In genomic region chr13:56707606-56708005, GRCm38 (mm10) we compare ENCODE assay signal across 23 mouse cellular contexts. TPM values are rescaled to one million over a fixed set of nuclear protein-coding genes. Genes with fewer than 3 reads are reported as not detected.
DNase-seq lines count a peak whose midpoint lies in the region; ATAC-seq and TF ChIP-seq lines count a peak whose summit lies in the region.
"Had no signal": no experiment of that assay in that cellular context is flagged by ENCODE, and none has a peak within 500 bp of the region (broad histone marks: within the 10 kb centered on the region; RNA-seq: fewer than 3 reads in every experiment).

No protein-coding gene starts in this region.

- H3K4me1 ChIP-seq in hindbrain, embryonic 14.5 days (replicated peaks; ENCODE audit: control insufficient read depth, insufficient read depth, low read length): peaks cover 43% of the 10 kb centered on the region
- no peaks in the 10 kb centered on the region; the same call in 1 of the 2 replicates for H3K4me1 ChIP-seq in hindbrain, embryonic 11.5 days (replicated peaks; ENCODE audit: control insufficient read depth, insufficient read depth, low read length)
- peaks cover 11% of the 10 kb centered on the region for H3K4me1 ChIP-seq in lung, embryonic 14.5 days (ENCODE audit: insufficient read depth)
- peaks cover 17% of the 10 kb centered on the region for H3K4me1 ChIP-seq in lung, adult 2 months (ENCODE audit: control insufficient read depth, insufficient read depth, low read length)
- H3K4me1 ChIP-seq in forebrain, embryonic 10.5 days: peaks cover 35% of the 10 kb centered on the region

- H3K27ac ChIP-seq in hindbrain, embryonic 14.5 days: no peak overlapping the region
- no peak overlapping the region for H3K27ac ChIP-seq in hindbrain, embryonic 11.5 days (ENCODE audit: low read depth, low read length)
- no peak overlapping the region for H3K27ac ChIP-seq in lung, embryonic 14.5 days (ENCODE audit: low read depth)
- no peak overlapping the region for H3K27ac ChIP-seq in forebrain, embryonic 10.5 days
- H3K27ac ChIP-seq: heart, embryonic 10.5 days; kidney, postnatal 0 days; layer of hippocampus, adult 2 months; liver, embryonic 12.5 days; neural tube, embryonic 13.5 days had no signal

- H3K27me3 ChIP-seq in hindbrain, embryonic 14.5 days (ENCODE audit: control insufficient read depth, insufficient read depth, low read length): no peaks in the 10 kb centered on the region
- no peaks in the 10 kb centered on the region; the same call in 1 of the 2 replicates for H3K27me3 ChIP-seq in hindbrain, embryonic 11.5 days (ENCODE audit: control insufficient read depth, insufficient read depth, low read length)
- H3K27me3 ChIP-seq in lung, embryonic 14.5 days (ENCODE audit: insufficient read depth, low read length): no peaks in the 10 kb centered on the region
- no peaks in the 10 kb centered on the region for H3K27me3 ChIP-seq in forebrain, embryonic 10.5 days (ENCODE audit: poor library complexity, severe bottlenecking)
- H3K27me3 ChIP-seq: CH12.LX; liver, embryonic 12.5 days; megakaryocyte, embryonic 14.5 days; neural tube, embryonic 13.5 days had no signal

- no peak for TF ChIP-seq CTCF in lung, embryonic 14.5 days (IDR thresholded peaks at IDR 0.05; ENCODE audit: low read depth)
- TF ChIP-seq CTCF in lung, adult 2 months (IDR thresholded peaks at IDR 0.05; ENCODE audit: insufficient read depth, low read length): no peak
- no peak for TF ChIP-seq CTCF in brain, embryonic 14.5 days (IDR thresholded peaks at IDR 0.05; ENCODE audit: borderline replicate concordance, extremely low read depth, insufficient read depth, insufficient read length)

- 0 out of 2 replicates have a peak overlapping the region, but pooled peaks have one; percentile 1 for H3K4me2 ChIP-seq in hindbrain, embryonic 14.5 days (replicated peaks)
- no peak overlapping the region for H3K4me2 ChIP-seq in hindbrain, embryonic 11.5 days (replicated peaks; ENCODE audit: low read depth, low read length)
- 0 out of 2 replicates have a peak overlapping the region, but pooled peaks have one; percentile 15 for H3K4me2 ChIP-seq in lung, embryonic 14.5 days
- H3K4me2 ChIP-seq: liver, embryonic 12.5 days; neural tube, embryonic 13.5 days had no signal

- no peak overlapping the region for H3K9ac ChIP-seq in hindbrain, embryonic 14.5 days
- H3K9ac ChIP-seq in hindbrain, embryonic 11.5 days (ENCODE audit: low read depth, low read length): no peak overlapping the region
- no peak overlapping the region for H3K9ac ChIP-seq in lung, embryonic 14.5 days
- H3K9ac ChIP-seq: liver, embryonic 12.5 days; neural tube, embryonic 13.5 days had no signal

- peak; percentile 24 for DNase-seq in cerebellum, adult 9-10 months
- no peak for DNase-seq in hindbrain, embryonic 14.5 days (ENCODE audit: low spot score)
- DNase-seq in hindbrain, embryonic 11.5 days (ENCODE audit: low spot score): no peak
- DNase-seq in lung, embryonic 14.5 days: no peak
- DNase-seq in lung, adult 2 months: no peak
- peak; percentile 26 for DNase-seq in brain, embryonic 14.5 days (ENCODE audit: low read depth)
- no peak for DNase-seq in forebrain, embryonic 10.5 days (ENCODE audit: extremely low spot score, low spot score)
- DNase-seq: adrenal gland, adult 8-10 months; embryo, embryonic 11 days; gastrocnemius, postnatal 10 days; heart, postnatal 14 days; lung, postnatal 14 days; thymus, postnatal 14 days had no signal

- no peaks in the 10 kb centered on the region; the same call in 1 of the 2 replicates for H3K36me3 ChIP-seq in hindbrain, embryonic 14.5 days (replicated peaks; ENCODE audit: control insufficient read depth, insufficient read depth)
- H3K36me3 ChIP-seq in hindbrain, embryonic 11.5 days (ENCODE audit: control insufficient read depth, insufficient read depth, low read length): peaks cover 4% of the 10 kb centered on the region; the same call in 1 of the 2 replicates
- H3K36me3 ChIP-seq in lung, embryonic 14.5 days (ENCODE audit: insufficient read depth): peaks cover 42% of the 10 kb centered on the region; the same call in 1 of the 2 replicates
- H3K36me3 ChIP-seq in forebrain, embryonic 10.5 days (replicated peaks): peaks cover 75% of the 10 kb centered on the region

- 78% methylated on average over 4 of the region's 4 CpGs for WGBS in hindbrain, embryonic 14.5 days
- 90% methylated on average over 4 of the region's 4 CpGs for WGBS in hindbrain, embryonic 11.5 days
- WGBS in lung, embryonic 14.5 days: 75% methylated on average over 4 of the region's 4 CpGs
- 49% methylated on average over 4 of the region's 4 CpGs for WGBS in lung, adult 2 months
- WGBS in forebrain, embryonic 10.5 days: 89% methylated on average over 4 of the region's 4 CpGs

- no peak for ATAC-seq in cerebellum, adult (ENCODE audit: insufficient number of reproducible peaks, low FRiP score, low TSS enrichment)
- ATAC-seq in hindbrain, embryonic 14.5 days (ENCODE audit: low FRiP score): no peak
- no peak for ATAC-seq in hindbrain, embryonic 11.5 days (ENCODE audit: low FRiP score)
- no peak for ATAC-seq in lung, embryonic 14.5 days (ENCODE audit: insufficient read depth)
- ATAC-seq: forebrain, embryonic 16.5 days; inflammation-experienced regulatory T-cells, adult 6 months; liver, embryonic 12.5 days had no signal

- no peak for TF ChIP-seq POLR2A in lung, adult 2 months (IDR thresholded peaks at IDR 0.05; ENCODE audit: borderline replicate concordance, extremely low read depth, low read depth, low read length)
- TF ChIP-seq POLR2A in brain, embryonic 14.5 days (IDR thresholded peaks at IDR 0.05; ENCODE audit: borderline replicate concordance, extremely low read depth, insufficient read depth, insufficient read length, poor library complexity, severe bottlenecking): no peak

- H3K4me3 ChIP-seq in hindbrain, embryonic 14.5 days (replicated peaks; ENCODE audit: low read length): no peak overlapping the region
- no peak overlapping the region for H3K4me3 ChIP-seq in hindbrain, embryonic 11.5 days (ENCODE audit: low read depth, low read length)
- H3K4me3 ChIP-seq in lung, embryonic 14.5 days (ENCODE audit: low read depth, low read length): no peak overlapping the region
- H3K4me3 ChIP-seq in lung, adult 2 months (replicated peaks; ENCODE audit: extremely low read depth, low read depth, low read length): no peak overlapping the region
- no peak overlapping the region for H3K4me3 ChIP-seq in forebrain, embryonic 10.5 days
- H3K4me3 ChIP-seq: heart, embryonic 10.5 days; layer of hippocampus, adult 2 months; liver, embryonic 12.5 days; megakaryocyte, embryonic 14.5 days; neural tube, embryonic 13.5 days had no signal

- H3K9me3 ChIP-seq in hindbrain, embryonic 14.5 days (ENCODE audit: control insufficient read depth, low read length): no peaks in the 10 kb centered on the region
- H3K9me3 ChIP-seq in hindbrain, embryonic 11.5 days (ENCODE audit: control insufficient read depth, low read length): no peaks in the 10 kb centered on the region
- no peaks in the 10 kb centered on the region for H3K9me3 ChIP-seq in lung, embryonic 14.5 days (ENCODE audit: low read depth, low read length)
- peaks cover 5% of the 10 kb centered on the region; the same call in 1 of the 2 replicates for H3K9me3 ChIP-seq in forebrain, embryonic 10.5 days
- H3K9me3 ChIP-seq: heart, embryonic 10.5 days; liver, embryonic 12.5 days; megakaryocyte, embryonic 14.5 days; neural tube, embryonic 13.5 days had no signal

RNA-seq across cellular contexts. Expression of gene Smad5, which starts 4.8 kb away (rescaled TPM):
- 32.3 and 33.8 TPM in 2 replicates for polyA plus RNA-seq in hindbrain, embryonic 14.5 days (2014; fragmentation: Nextera tagmentation; extraction: Ambion mirVana)
- 47.8 and 50.9 TPM in 2 replicates for polyA plus RNA-seq in hindbrain, embryonic 11.5 days (2014; fragmentation: Nextera tagmentation; extraction: Ambion mirVana)
- 59.2 and 62.0 TPM in 2 replicates for polyA plus RNA-seq in lung, embryonic 14.5 days (2014; fragmentation: Nextera tagmentation; extraction: Ambion mirVana)
- 20.3 and 27.1 TPM in 2 replicates for polyA plus RNA-seq in lung, adult 2 months (2012; rRNA removed)
- polyA plus RNA-seq in brain, embryonic 14.5 days (2012; rRNA removed): 57.2 and 57.5 TPM in 2 replicates
- polyA plus RNA-seq in forebrain, embryonic 10.5 days (2016; fragmentation: Nextera tagmentation; extraction: Ambion mirVana): 35.7 and 36.1 TPM in 2 replicates

RNA-seq across cellular contexts. Expression of gene Gm45623, which starts 46.0 kb away (rescaled TPM):
- 2.8 and 2.9 TPM in 2 replicates for polyA plus RNA-seq in hindbrain, embryonic 14.5 days (2014; fragmentation: Nextera tagmentation; extraction: Ambion mirVana)
- polyA plus RNA-seq in hindbrain, embryonic 11.5 days (2014; fragmentation: Nextera tagmentation; extraction: Ambion mirVana): not detected in 2 replicates
- 4.6 and 5.0 TPM in 2 replicates for polyA plus RNA-seq in lung, embryonic 14.5 days (2014; fragmentation: Nextera tagmentation; extraction: Ambion mirVana)
- polyA plus RNA-seq in lung, adult 2 months (2012; rRNA removed): 0.07 and 0.12 TPM in 2 replicates
- polyA plus RNA-seq in brain, embryonic 14.5 days (2012; rRNA removed): 1.4 and 1.8 TPM in 2 replicates
- polyA plus RNA-seq in forebrain, embryonic 10.5 days (2016; fragmentation: Nextera tagmentation; extraction: Ambion mirVana): not detected in 2 replicates
- polyA plus RNA-seq: inflammation-experienced regulatory T-cells, adult 6 months; kidney, postnatal 0 days; liver, embryonic 12.5 days had no signal

Comparison
In these comparisons a context has a peak if more than half of its experiments do, and no peak if none do; other contexts are left out.
1. DNase-seq: peak in cerebellum, adult 9-10 months (single experiment) and brain, embryonic 14.5 days (single experiment); none in hindbrain, embryonic 14.5 days (single experiment), hindbrain, embryonic 11.5 days (single experiment), lung, embryonic 14.5 days (single experiment), lung, adult 2 months (single experiment) and forebrain, embryonic 10.5 days (single experiment).